Mouse (Mus musculus): ENCODE results near the gene Creb3l1. TPM values are rescaled to one million over a fixed set of nuclear protein-coding genes. Genes with fewer than 3 reads are reported as not detected.

Gene Creb3l1
- polyA plus RNA-seq, 1 experiment from 2014 or later, result 12.3 TPM

DNA sequence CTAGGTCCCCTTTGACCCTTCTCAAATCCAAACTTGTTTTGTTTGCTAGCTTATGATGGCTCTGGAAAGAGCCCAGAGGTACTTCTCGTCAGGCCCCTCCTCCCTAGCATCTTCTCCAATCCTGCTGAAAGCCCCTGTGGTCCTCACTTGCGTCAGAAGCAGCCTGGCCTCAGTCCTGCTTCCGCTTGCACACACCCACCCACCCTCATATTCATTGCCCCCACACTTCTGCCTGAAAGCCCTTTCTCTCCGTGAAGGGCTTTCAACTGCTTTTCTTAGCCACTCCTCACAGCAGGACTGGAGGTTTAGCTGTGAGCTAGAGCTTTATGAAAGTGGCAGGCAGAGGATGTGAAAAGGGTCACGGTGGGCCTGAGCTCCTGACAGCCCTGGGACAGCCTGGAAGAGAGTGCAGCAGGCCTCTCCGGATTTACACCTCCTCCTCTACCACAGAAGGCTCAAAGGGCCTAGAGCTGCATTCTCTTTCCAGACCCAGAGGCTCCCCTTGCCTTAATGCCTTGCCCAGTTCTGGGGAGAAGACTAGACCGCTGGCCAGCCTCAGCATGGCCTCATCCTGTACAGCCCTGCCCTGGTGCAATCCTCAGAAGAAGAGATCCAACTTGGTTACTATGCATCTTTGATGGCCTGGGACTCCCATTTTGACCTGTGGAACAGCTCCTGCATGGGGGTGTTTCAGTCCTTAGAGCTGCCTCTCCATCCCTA lies 50.7 kb downstream of the Creb3l1 start:
- Histone ChIP-seq H3K4me3 (ENCODE audit: low read length) (no peak overlapping the region), H3K9me3 (ENCODE audit: low read length) (no peaks in the 10 kb centered on the region), H3K4me1 (ENCODE audit: insufficient read depth, low read length) (peaks cover 31% of the 10 kb centered on the region), H3K4me2 (replicated peaks; ENCODE audit: low read depth, low read length) (no peak overlapping the region), H3K36me3 (ENCODE audit: insufficient read depth, low read length) (no peaks in the 10 kb centered on the region), H3K27me3 (ENCODE audit: insufficient read depth, low read length) (peaks cover 38% of the 10 kb centered on the region), H3K27ac (ENCODE audit: low read length) (no peak overlapping the region), H3K9ac (replicated peaks; ENCODE audit: low read length) (no peak overlapping the region)
- 53% methylated on average over 7 of the region's 7 CpGs for WGBS
- ATAC-seq (ENCODE audit: low FRiP score, low TSS enrichment), result no peak

DNA sequence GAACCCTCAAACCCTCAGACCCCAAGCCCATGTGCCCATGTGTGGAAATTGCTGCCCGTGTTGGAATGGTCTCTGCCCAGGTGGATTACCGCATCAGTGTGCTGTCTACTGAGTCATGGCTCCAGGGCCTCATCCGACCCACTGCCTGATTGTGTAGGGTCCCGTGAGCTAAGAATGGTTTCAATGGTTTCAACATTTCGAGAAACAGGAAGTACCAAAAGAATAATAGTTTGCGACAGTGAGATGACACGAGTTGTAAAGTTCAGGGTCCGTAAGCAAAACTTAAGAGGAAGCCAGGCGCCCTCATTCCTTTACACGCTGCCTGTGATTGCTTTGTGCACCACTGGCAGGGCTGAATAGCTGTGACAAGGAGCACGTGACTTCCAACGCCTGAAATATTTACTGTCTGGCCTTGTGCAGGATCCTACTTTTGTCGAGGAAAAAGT lies 52.2 kb downstream of the Creb3l1 start:
- H3K9ac ChIP-seq (replicated peaks; ENCODE audit: low read length), result no peak overlapping the region
- no peak overlapping the region for H3K4me3 ChIP-seq (ENCODE audit: low read length)
- H3K27me3 ChIP-seq (ENCODE audit: insufficient read depth, low read length), result peaks cover 32% of the 10 kb centered on the region
- 21% methylated on average over 13 of the region's 13 CpGs for WGBS
- H3K27ac ChIP-seq (ENCODE audit: low read length), result peak overlapping the region; percentile 77
- ATAC-seq (ENCODE audit: low FRiP score, low TSS enrichment), result peak; percentile 42
- H3K4me2 ChIP-seq (replicated peaks; ENCODE audit: low read depth, low read length), result no peak overlapping the region
- H3K9me3 ChIP-seq (ENCODE audit: low read length), result no peaks in the 10 kb centered on the region
- no peaks in the 10 kb centered on the region for H3K36me3 ChIP-seq (ENCODE audit: insufficient read depth, low read length)
- H3K4me1 ChIP-seq (ENCODE audit: insufficient read depth, low read length), result peaks cover 30% of the 10 kb centered on the region

DNA sequence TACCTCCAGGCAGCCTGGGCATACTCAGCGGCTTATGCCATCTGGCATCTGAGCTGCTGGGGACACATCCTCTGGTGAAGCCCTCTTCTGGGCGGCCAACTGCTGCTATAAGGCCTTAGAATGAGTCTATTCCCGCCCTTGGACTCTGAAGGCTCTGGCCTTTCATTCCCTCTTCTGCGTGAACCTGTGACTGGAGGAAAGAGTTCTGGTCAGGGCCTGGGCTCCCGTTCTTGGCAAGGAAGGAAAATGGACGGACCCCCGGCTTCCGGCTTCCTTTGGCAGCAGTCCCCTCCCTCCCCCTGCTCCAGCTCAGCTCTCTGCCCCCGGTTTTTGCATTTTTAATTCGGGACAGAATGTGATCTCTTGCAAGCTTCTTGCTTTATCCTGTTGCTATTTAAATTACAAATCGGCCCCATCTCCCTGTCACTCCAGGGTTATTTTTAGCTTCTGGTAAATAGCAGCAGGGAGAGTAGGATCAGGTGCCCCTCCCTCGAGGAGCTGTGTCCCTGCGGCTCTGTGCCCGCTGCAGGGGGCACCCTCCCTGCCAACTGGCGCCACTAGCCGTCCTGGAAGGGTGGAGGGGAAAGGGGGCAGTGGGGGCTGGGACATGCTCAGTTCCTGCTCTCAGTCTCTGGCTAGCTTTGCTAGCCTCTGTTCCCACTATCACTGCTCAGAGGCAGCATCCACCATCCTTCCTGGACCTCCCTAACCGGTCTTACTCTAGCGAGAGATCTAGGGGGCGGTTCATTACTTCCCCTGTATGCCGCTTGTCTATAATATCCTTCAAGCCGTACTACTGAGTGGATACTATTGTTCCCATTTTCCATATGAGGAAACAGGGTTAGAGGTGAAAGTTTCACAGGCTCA lies 52.8 kb downstream of the Creb3l1 start:
- Histone ChIP-seq H3K4me2 (replicated peaks; ENCODE audit: low read depth, low read length) (0 out of 2 replicates have a peak overlapping the region, but pooled peaks have one; percentile 19), H3K9ac (replicated peaks; ENCODE audit: low read length) (peak overlapping the region; percentile 14; the same call in 1 of the 2 replicates), H3K4me3 (ENCODE audit: low read length) (no peak overlapping the region), H3K27me3 (ENCODE audit: insufficient read depth, low read length) (peaks cover 26% of the 10 kb centered on the region), H3K9me3 (ENCODE audit: low read length) (no peaks in the 10 kb centered on the region), H3K4me1 (ENCODE audit: insufficient read depth, low read length) (peaks cover 30% of the 10 kb centered on the region), H3K27ac (ENCODE audit: low read length) (peak overlapping the region; percentile 77), H3K36me3 (ENCODE audit: insufficient read depth, low read length) (no peaks in the 10 kb centered on the region)
- ATAC-seq (ENCODE audit: low FRiP score, low TSS enrichment), result peak; percentile 49
- 19% methylated on average over 21 of the region's 21 CpGs for WGBS

DNA sequence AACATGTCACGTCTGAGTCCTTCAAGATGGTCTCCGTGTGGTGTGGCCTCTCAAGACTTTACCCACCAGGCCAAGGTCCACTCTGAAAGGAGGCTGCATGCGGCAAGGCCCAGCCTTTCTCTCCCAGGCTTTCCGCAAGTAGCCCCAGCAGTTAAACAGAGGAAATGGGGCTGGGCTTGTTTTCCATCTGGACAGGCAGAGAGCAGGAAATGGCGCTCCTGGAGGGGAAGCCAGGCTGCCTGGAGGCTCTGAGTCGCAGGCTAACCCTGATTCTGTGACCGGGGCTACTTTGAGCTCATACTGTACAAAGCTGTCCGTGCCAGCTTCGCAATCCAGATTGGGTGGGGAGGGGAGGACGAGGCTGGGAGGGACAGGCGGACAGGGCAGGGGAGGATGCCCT lies 56.3 kb downstream of the Creb3l1 start:
- H3K9ac ChIP-seq (replicated peaks; ENCODE audit: low read length), result peak overlapping the region; percentile 45; the same call in 1 of the 2 replicates
- 50% methylated on average over 11 of the region's 11 CpGs for WGBS
- H3K27me3 ChIP-seq (ENCODE audit: insufficient read depth, low read length), result no peaks in the 10 kb centered on the region
- peaks cover 23% of the 10 kb centered on the region for H3K4me1 ChIP-seq (ENCODE audit: insufficient read depth, low read length)
- H3K27ac ChIP-seq (ENCODE audit: low read length), result peak overlapping the region; percentile 81
- no peaks in the 10 kb centered on the region for H3K36me3 ChIP-seq (ENCODE audit: insufficient read depth, low read length)
- no peak overlapping the region for H3K4me2 ChIP-seq (replicated peaks; ENCODE audit: low read depth, low read length)
- ATAC-seq (ENCODE audit: low FRiP score, low TSS enrichment), result no peak
- H3K4me3 ChIP-seq (ENCODE audit: low read length), result no peak overlapping the region
- no peaks in the 10 kb centered on the region for H3K9me3 ChIP-seq (ENCODE audit: low read length)

DNA sequence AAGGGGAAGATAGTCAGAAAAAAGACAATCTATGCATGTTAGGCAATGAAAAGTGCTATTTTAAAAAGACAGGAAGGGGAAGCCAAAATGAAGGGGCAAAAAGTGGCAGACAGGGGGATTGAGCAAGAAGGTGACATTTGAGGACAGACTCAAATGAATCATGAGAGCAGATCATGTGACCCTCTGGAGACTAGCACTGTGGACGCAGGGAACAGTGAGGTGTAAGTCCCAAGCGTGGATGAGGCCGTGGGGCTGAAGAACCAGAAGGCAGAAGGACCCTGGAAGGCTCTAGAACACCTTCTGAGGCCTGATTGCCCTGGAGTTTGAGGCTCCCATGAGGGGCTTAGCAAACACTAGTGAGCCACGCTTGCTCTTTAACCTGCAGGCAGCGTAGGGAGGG lies 57.9 kb downstream of the Creb3l1 start:
- no peak overlapping the region for H3K4me3 ChIP-seq (ENCODE audit: low read length)
- H3K9me3 ChIP-seq (ENCODE audit: low read length), result no peaks in the 10 kb centered on the region
- no peaks in the 10 kb centered on the region for H3K27me3 ChIP-seq (ENCODE audit: insufficient read depth, low read length)
- H3K9ac ChIP-seq (replicated peaks; ENCODE audit: low read length), result no peak overlapping the region
- 83% methylated on average over 5 of the region's 5 CpGs for WGBS
- H3K4me1 ChIP-seq (ENCODE audit: insufficient read depth, low read length), result peaks cover 30% of the 10 kb centered on the region
- no peaks in the 10 kb centered on the region for H3K36me3 ChIP-seq (ENCODE audit: insufficient read depth, low read length)
- H3K4me2 ChIP-seq (replicated peaks; ENCODE audit: low read depth, low read length), result no peak overlapping the region
- H3K27ac ChIP-seq (ENCODE audit: low read length), result no peak overlapping the region
- ATAC-seq (ENCODE audit: low FRiP score, low TSS enrichment), result no peak

DNA sequence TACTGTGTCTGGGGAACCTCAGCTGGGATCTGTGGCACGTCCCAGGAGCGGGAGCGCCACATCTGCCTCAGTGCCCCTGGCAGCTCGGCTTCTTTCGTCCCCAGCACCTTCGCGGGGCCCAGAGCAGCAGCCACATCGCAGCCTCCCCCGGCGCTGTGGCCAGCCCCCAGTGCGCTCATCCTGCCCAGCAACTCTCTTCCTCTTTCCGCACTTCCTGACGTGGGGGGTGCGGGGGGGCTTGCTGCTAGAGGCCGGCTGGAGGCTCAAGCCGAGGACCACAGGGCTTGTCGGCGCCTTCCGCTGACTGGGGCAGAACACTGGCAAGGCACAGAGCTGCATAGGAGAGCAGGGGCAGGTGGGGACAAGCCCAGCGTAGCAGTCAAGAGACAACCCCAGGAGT lies 58.9 kb downstream of the Creb3l1 start:
- H3K4me1 ChIP-seq (ENCODE audit: insufficient read depth, low read length), result peaks cover 25% of the 10 kb centered on the region
- no peaks in the 10 kb centered on the region for H3K36me3 ChIP-seq (ENCODE audit: insufficient read depth, low read length)
- no peak for ATAC-seq (ENCODE audit: low FRiP score, low TSS enrichment)

DNA sequence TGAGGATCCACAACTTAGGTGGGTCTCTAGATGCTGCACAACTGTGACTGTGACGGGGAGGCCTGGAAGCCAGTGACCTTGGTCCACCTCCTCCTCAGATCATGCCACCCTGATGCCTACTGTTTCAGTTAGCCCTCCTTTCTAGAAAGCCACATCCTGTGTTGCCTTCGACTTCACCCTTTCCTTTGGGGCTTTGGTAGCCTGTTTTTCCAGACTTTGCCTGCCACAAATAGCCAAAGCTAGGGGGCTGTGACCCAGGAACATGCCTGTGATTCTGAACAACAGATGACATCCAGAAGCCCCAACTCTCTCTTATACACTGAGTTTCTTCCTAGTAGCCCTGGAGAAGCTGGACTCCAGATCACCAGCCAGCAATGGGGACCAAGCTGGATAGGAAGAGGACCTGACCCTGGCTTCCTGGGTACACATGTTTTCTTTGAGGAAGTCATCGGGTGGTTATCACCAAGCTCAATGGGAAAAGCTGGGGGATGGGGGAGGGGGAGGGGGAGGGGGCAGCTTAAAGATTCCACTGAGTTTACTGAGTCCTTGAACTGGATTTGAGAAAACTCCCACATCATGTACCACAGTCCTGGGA lies 59.6 kb downstream of the Creb3l1 start:
- Histone ChIP-seq H3K4me3 (ENCODE audit: low read length) (peak overlapping the region; percentile 88), H3K27ac (ENCODE audit: low read length) (peak overlapping the region; percentile 61), H3K27me3 (ENCODE audit: insufficient read depth, low read length) (no peaks in the 10 kb centered on the region), H3K9ac (replicated peaks; ENCODE audit: low read length) (peak overlapping the region; percentile 60), H3K4me1 (ENCODE audit: insufficient read depth, low read length) (peaks cover 27% of the 10 kb centered on the region), H3K9me3 (ENCODE audit: low read length) (no peaks in the 10 kb centered on the region), H3K36me3 (ENCODE audit: insufficient read depth, low read length) (no peaks in the 10 kb centered on the region), H3K4me2 (replicated peaks; ENCODE audit: low read depth, low read length) (peak overlapping the region; percentile 90)
- ATAC-seq (ENCODE audit: low FRiP score, low TSS enrichment), result no peak
- 60% methylated on average over 3 of the region's 3 CpGs for WGBS

More for the DNA sequence above, 58.9 kb downstream of the Creb3l1 start:
- Histone ChIP-seq H3K4me2 (replicated peaks; ENCODE audit: low read depth, low read length) (peak overlapping the region; percentile 90), H3K4me3 (ENCODE audit: low read length) (peak overlapping the region; percentile 88), H3K27ac (ENCODE audit: low read length) (peak overlapping the region; percentile 61), H3K27me3 (ENCODE audit: insufficient read depth, low read length) (no peaks in the 10 kb centered on the region), H3K9me3 (ENCODE audit: low read length) (no peaks in the 10 kb centered on the region), H3K9ac (replicated peaks; ENCODE audit: low read length) (peak overlapping the region; percentile 60)
- 9% methylated on average over 20 of the region's 20 CpGs for WGBS

DNA sequence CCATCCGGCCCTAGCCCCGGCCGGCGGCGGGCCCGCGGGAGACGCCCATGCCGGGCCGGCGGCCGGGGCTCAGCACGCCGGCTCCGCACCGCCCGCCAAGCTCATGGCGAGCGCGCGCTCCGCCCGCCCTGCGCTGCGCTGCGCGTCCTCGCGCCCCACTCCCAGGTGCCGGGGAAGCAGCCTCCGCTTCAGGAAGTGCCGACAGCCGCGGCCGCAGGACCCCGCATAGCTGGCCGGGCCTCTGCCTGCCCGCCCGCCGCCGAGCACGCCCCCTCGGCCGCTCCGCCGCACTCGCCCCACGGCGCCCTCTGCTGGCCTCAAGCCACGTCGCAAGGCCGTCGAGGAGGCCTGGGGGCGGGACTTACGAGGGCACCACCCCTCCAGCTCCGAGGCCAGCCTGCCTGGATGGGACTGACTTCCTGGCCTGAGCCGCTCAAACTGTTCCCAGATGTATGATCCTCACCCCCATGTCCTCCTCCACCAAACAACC lies 60.8 kb downstream of the Creb3l1 start:
- peak overlapping the region; percentile 73 for H3K27ac ChIP-seq (ENCODE audit: low read length)
- ATAC-seq (ENCODE audit: low FRiP score, low TSS enrichment), result peak; percentile 93
- H3K9me3 ChIP-seq (ENCODE audit: low read length), result no peaks in the 10 kb centered on the region
- H3K36me3 ChIP-seq (ENCODE audit: insufficient read depth, low read length), result no peaks in the 10 kb centered on the region
- peak overlapping the region; percentile 90 for H3K4me2 ChIP-seq (replicated peaks; ENCODE audit: low read depth, low read length)
- peaks cover 37% of the 10 kb centered on the region for H3K4me1 ChIP-seq (ENCODE audit: insufficient read depth, low read length)
- peak overlapping the region; percentile 88 for H3K4me3 ChIP-seq (ENCODE audit: low read length)
- H3K9ac ChIP-seq (replicated peaks; ENCODE audit: low read length), result peak overlapping the region; percentile 91
- H3K27me3 ChIP-seq (ENCODE audit: insufficient read depth, low read length), result no peaks in the 10 kb centered on the region
- under 1% methylated on average over 45 of the region's 57 CpGs for WGBS

DNA sequence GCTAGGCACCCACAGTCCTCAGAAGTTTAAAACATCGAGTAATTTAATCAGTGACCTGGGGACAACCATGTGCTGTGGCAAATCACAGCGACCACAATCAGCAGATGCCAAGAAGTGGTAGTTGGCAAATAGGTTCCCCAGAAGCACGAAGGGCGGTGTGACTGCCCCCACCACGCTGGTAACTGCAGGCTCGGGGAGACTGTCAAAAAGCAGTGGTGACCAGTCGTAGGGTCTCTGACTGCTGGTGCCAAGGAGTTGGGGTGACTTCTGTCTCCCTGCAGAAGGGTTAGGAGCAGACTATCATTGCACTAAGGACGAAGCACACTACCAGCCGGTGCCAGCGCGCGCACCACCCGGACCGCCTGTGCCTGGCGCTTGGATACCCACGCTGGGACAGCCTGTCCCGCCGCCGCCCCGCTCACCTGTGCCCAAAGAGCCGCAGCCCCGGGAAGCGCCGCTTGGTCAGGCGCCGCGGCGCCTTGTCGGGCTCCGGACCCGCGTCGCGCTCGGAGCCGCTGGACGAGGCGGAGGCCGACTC lies 61.4 kb downstream of the Creb3l1 start:
- no peaks in the 10 kb centered on the region for H3K36me3 ChIP-seq (ENCODE audit: insufficient read depth, low read length)
- H3K4me3 ChIP-seq (ENCODE audit: low read length), result peak overlapping the region; percentile 88
- peak overlapping the region; percentile 73 for H3K27ac ChIP-seq (ENCODE audit: low read length)
- WGBS, result under 1% methylated on average over 39 of the region's 39 CpGs
- peak overlapping the region; percentile 91 for H3K9ac ChIP-seq (replicated peaks; ENCODE audit: low read length)
- H3K9me3 ChIP-seq (ENCODE audit: low read length), result no peaks in the 10 kb centered on the region
- ATAC-seq (ENCODE audit: low FRiP score, low TSS enrichment), result peak; percentile 36
- peak overlapping the region; percentile 90 for H3K4me2 ChIP-seq (replicated peaks; ENCODE audit: low read depth, low read length)
- peaks cover 37% of the 10 kb centered on the region for H3K4me1 ChIP-seq (ENCODE audit: insufficient read depth, low read length)
- no peaks in the 10 kb centered on the region for H3K27me3 ChIP-seq (ENCODE audit: insufficient read depth, low read length)
